Mouse (Mus musculus): ENCODE measurements at regions not wholly inside any gene's neighbourhood (a gene's known extent, or its start where the extent isn't known, plus 50 kb on each side); places are given as distances from the start of the nearest gene placed in this dataset.

- TF ChIP-seq ZC3H11A (IDR thresholded peaks at IDR 0.05; ENCODE audit: borderline replicate concordance, low read depth, low read length) (no peak), HCFC1 (IDR thresholded peaks at IDR 0.05; ENCODE audit: borderline replicate concordance, insufficient read depth, low read length) (no peak), ZNF384 (IDR thresholded peaks at IDR 0.05; ENCODE audit: low read depth, low read length) (no peak), MAFK (IDR thresholded peaks at IDR 0.05; ENCODE audit: insufficient read depth, low read depth, low read length) (no peak), CHD2 (IDR thresholded peaks at IDR 0.05; ENCODE audit: low read depth, low read length) (no peak)
Measured at GRCm38 (mm10) chr13:5782540-5782939, 78.7 kb upstream of the Klf6 start.

All from ES-E14 (cell line).